Mouse (Mus musculus) neural tube, postnatal 0 days (tissue): ENCODE data around the gene Gm10477. TPM values are rescaled to one million over a fixed set of nuclear protein-coding genes. Genes with fewer than 3 reads are reported as not detected.

Experiments used
- polyA plus RNA-seq: library from polyadenylated mRNA; unstranded; fragments of >200 nt; fragmentation: Nextera tagmentation; extraction: Ambion mirVana; gene quantifications from 2 replicates; pipeline ENCODE4 v1.2.1, GENCODE M21; 2015

Gene Gm10477
- not detected in 2 replicates for polyA plus RNA-seq

GRCm38 (mm10) chrX:56524442-56524841 lies at the start of gene Gm10477:
Gene Gm10477, plus strand, starts transcription at chrX:56524742.

GRCm38 (mm10) chrX:56549506-56549905 lies 25.0 kb downstream of the Gm10477 start, which contains the start of gene Gm648:
Gene Gm648, minus strand, starts transcription at chrX:56549606.

Other genes starting within 250 kb of the Gm10477 start
- gene Zfp449, start 178.3 kb upstream of the Gm10477 start, polyA plus RNA-seq, result 3.3 and 4.3 TPM in 2 replicates
- 73.4 and 75.3 TPM in 2 replicates for gene Smim10l2a, start 150.2 kb upstream of the Gm10477 start, polyA plus RNA-seq
- not detected in 2 replicates for gene Gm2174, start 76.8 kb upstream of the Gm10477 start, polyA plus RNA-seq
- gene Ints6l, start 69.9 kb upstream of the Gm10477 start, polyA plus RNA-seq, result 15.5 and 17.8 TPM in 2 replicates
- not detected in 2 replicates for gene Gm648, start 24.9 kb downstream of the Gm10477 start, polyA plus RNA-seq
- 33.2 and 34.6 TPM in 2 replicates for gene Mmgt1, start 73.3 kb downstream of the Gm10477 start, polyA plus RNA-seq
- gene Slc9a6, start 85.0 kb downstream of the Gm10477 start, polyA plus RNA-seq, result 48.0 and 54.8 TPM in 2 replicates
- 211 and 226 TPM in 2 replicates for gene Fhl1, start 207.0 kb downstream of the Gm10477 start, polyA plus RNA-seq